Mouse (Mus musculus) layer of hippocampus, adult 8-10 months (tissue): ENCODE data around the gene Tmem69. TPM values are rescaled to one million over a fixed set of nuclear protein-coding genes. Genes with fewer than 3 reads are reported as not detected.

ENCODE experiments used
- total RNA-seq, 4 experiments: library from RNA; stranded (reverse); gene quantifications; 2 replicates each; pipeline ENCODE4 v1.2.4; 2022

Tmem69 gene
- total RNA-seq, 4 experiments from 2014 or later: 10.1 to 15.6 (median 14.4) TPM

Other genes with a start within 250 kb of the Tmem69 start
- 100 to 1,000 TPM in 2 of 4 experiments, 10 to 100 TPM in 2; 80.6 to 106 (median 96.1) TPM for gene Mast2, start 91.8 kb downstream of the Tmem69 start, total RNA-seq
- gene Ipp, start 48.4 kb downstream of the Tmem69 start, total RNA-seq: 10 to 100 TPM; 18.1 to 19.8 (median 19.0) TPM
- gene Gpbp1l1, start 1.7 kb upstream of the Tmem69 start, total RNA-seq: 10 to 100 TPM; 44.5 to 56.0 (median 50.0) TPM
- 1 to 10 TPM; 4.7 to 7.1 (median 5.7) TPM for gene Ccdc17, start 40.7 kb upstream of the Tmem69 start, total RNA-seq
- 10 to 100 TPM; 21.4 to 36.0 (median 28.5) TPM for gene Nasp, start 72.0 kb upstream of the Tmem69 start, total RNA-seq
- gene Akr1a1, start 95.7 kb upstream of the Tmem69 start, total RNA-seq: 100 to 1,000 TPM; 403 to 423 (median 409) TPM
- gene Prdx1, start 129.6 kb upstream of the Tmem69 start, total RNA-seq: 100 to 1,000 TPM; 181 to 205 (median 195) TPM
- 10 to 100 TPM; 15.4 to 20.4 (median 17.5) TPM for gene Mmachc, start 152.5 kb upstream of the Tmem69 start, total RNA-seq
- gene Ccdc163, start 152.6 kb upstream of the Tmem69 start, total RNA-seq: 1 to 10 TPM; 4.9 to 8.9 (median 6.2) TPM
- gene Tesk2, start 165.0 kb upstream of the Tmem69 start, total RNA-seq: 1 to 10 TPM; 4.1 to 5.9 (median 4.7) TPM